Mouse (Mus musculus) ES-E14 (cell line): Measurements from ENCODE around the gene Hoxc10. TPM values are rescaled to one million over a fixed set of nuclear protein-coding genes. Genes with fewer than 3 reads are reported as not detected.

ENCODE experiments used
- DNase-seq: peaks from one replicate; pipeline ENCODE4 v3.0.0-alpha.2; 2013; ENCODE audit warnings: low read depth, low spot score
- H3K27ac ChIP-seq: 2 replicates; pipeline ENCODE4 v1.5.1; 2012; ENCODE audit warnings: low read depth, mild to moderate bottlenecking, low read length, moderate library complexity, mixed read lengths; ENCODE audit not compliant: poor library complexity, insufficient read depth, severe bottlenecking
- H3K36me3 ChIP-seq: 2 replicates; pipeline ENCODE4 v1.6.1; 2012; ENCODE audit warnings: mild to moderate bottlenecking, low read length, moderate library complexity, mixed read lengths; ENCODE audit not compliant: control insufficient read depth, poor library complexity, insufficient read depth, severe bottlenecking
- H3K4me1 ChIP-seq, 2 experiments: fragments of 150-350 bp in 1 of 2; sonication (generic) in 1 of 2; 2 replicates each; pipeline ENCODE4 v1.6.1; 2012; ENCODE audit warnings: low read length in 2 of 2, mild to moderate bottlenecking in 1 of 2, mixed read lengths in 1 of 2; ENCODE audit not compliant: control insufficient read depth in 2 of 2, insufficient read depth in 2 of 2, poor library complexity in 1 of 2
- H3K4me3 ChIP-seq, 2 experiments: fragments of 150-350 bp in 1 of 2; sonication (generic) in 1 of 2; 2 replicates each; pipeline ENCODE4 v1.5.1; 2012; ENCODE audit warnings: low read length in 2 of 2, low read depth in 1 of 2, mild to moderate bottlenecking in 1 of 2, mixed read lengths in 1 of 2; ENCODE audit not compliant: insufficient read depth in 1 of 2, poor library complexity in 1 of 2, severe bottlenecking in 1 of 2
- H3K9ac ChIP-seq: 2 replicates; pipeline ENCODE4 v1.6.1; 2012; ENCODE audit warnings: low read depth, mild to moderate bottlenecking, low read length, mixed read lengths; ENCODE audit not compliant: poor library complexity, insufficient read depth, severe bottlenecking
- H3K9me3 ChIP-seq: fragments of 150-350 bp; sonication (generic); 2 replicates; pipeline ENCODE4 v1.6.1; 2012; ENCODE audit warnings: low read depth, mild to moderate bottlenecking, low read length; ENCODE audit not compliant: control insufficient read depth, insufficient read depth
- CHD2 ChIP-seq: IDR thresholded peaks from 2 replicates; pipeline ENCODE4 v1.6.1; 2014; ENCODE audit warnings: mild to moderate bottlenecking, low read depth, low read length, inconsistent platforms
- HCFC1 ChIP-seq: IDR thresholded peaks from 2 replicates; pipeline ENCODE4 v1.6.1; 2012; ENCODE audit warnings: low read length, inconsistent platforms, borderline replicate concordance; ENCODE audit not compliant: insufficient read depth
- MAFK ChIP-seq: IDR thresholded peaks from 2 replicates; pipeline ENCODE4 v1.6.1; 2014; ENCODE audit warnings: mild to moderate bottlenecking, low read depth, low read length, inconsistent platforms; ENCODE audit not compliant: insufficient read depth
- ZC3H11A ChIP-seq: IDR thresholded peaks from 2 replicates; pipeline ENCODE4 v1.6.1; 2012; ENCODE audit warnings: low read depth, mild to moderate bottlenecking, inconsistent platforms, low read length, borderline replicate concordance
- ZNF384 ChIP-seq: IDR thresholded peaks from 2 replicates; pipeline ENCODE4 v1.6.1; 2012; ENCODE audit warnings: low read depth, low read length, inconsistent platforms
- in situ Hi-C, 2 experiments: fragments of 600-800 bp; cut with MboI; formaldehyde crosslinking; loops; one replicate each; pipeline ENCODE4 v1.15.1; 2025; ENCODE audit warnings: low sequenced_read_pairs in 2 of 2, inconsistent platforms in 1 of 2; ENCODE audit not compliant: unreplicated experiment in 2 of 2
- total RNA-seq: library from RNA; depleted of rRNA; stranded (reverse); fragments of 300-350 nt; gene quantifications from 2 replicates; pipeline ENCODE4 v1.2.3, GENCODE M21; 2012

Gene Hoxc10
- total RNA-seq, 1 experiment, result 0.58 TPM

DNA sequence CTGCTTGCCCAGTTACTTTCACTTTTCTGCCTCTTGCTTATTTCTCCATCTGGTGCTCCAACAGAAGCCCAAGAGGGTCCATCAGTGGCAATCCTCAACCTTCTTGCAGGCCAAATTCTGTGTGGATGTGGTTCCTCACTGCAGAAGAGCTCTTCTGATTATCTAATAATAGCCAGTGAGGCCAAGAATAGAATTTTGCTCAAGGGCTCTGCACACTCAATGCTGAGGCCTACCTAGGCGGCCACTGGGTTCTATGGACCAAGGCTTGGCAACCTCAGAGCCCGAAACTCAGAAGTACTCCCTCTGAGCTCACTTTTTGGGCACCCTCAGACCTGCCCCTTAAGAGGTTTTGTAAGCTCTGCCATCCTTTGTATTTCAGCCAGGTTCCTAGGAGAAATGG is 34.8 kb downstream of the Hoxc10 start:
- TF ChIP-seq CHD2 (no peak), HCFC1 (no peak), ZNF384 (no peak), MAFK (no peak), ZC3H11A (no peak)
- Histone ChIP-seq H3K27ac (no peak overlapping the region), H3K36me3 (no peaks in the 10 kb centered on the region), H3K4me1 (peaks cover 0 to 3% of the 10 kb centered on the region in 2 experiments; a peak in 1 of 4 replicates), H3K4me3 (no peak overlapping the region), H3K9ac (no peak overlapping the region), H3K9me3 (no peaks in the 10 kb centered on the region)
- in situ Hi-C loops, result no loop called here
- no peak for DNase-seq

GRCm38 (mm10) chr15:103002156-103002555 is 35.6 kb downstream of the Hoxc10 start:
- in situ Hi-C loops, result no loop called here
- Histone ChIP-seq H3K4me1 (peaks cover 0 to 3% of the 10 kb centered on the region in 2 experiments; a peak in 1 of 4 replicates), H3K36me3 (no peaks in the 10 kb centered on the region), H3K4me3 (no peak overlapping the region), H3K9ac (no peak overlapping the region), H3K9me3 (no peaks in the 10 kb centered on the region), H3K27ac (no peak overlapping the region)
- no peak for DNase-seq
- no peak for TF ChIP-seq HCFC1
- TF ChIP-seq ZNF384, result no peak
- no peak for TF ChIP-seq ZC3H11A
- no peak for TF ChIP-seq CHD2
- no peak for TF ChIP-seq MAFK

- TF ChIP-seq ZC3H11A, result no peak
- TF ChIP-seq CHD2, result no peak
- no peak for TF ChIP-seq HCFC1
- TF ChIP-seq ZNF384, result no peak
- TF ChIP-seq MAFK, result no peak
- peaks cover 0 to 3% of the 10 kb centered on the region in 2 experiments; a peak in 1 of 4 replicates for H3K4me1 ChIP-seq
Observed at GRCm38 (mm10) chr15:103002821-103003448, 36.3 kb downstream of the Hoxc10 start.

DNA sequence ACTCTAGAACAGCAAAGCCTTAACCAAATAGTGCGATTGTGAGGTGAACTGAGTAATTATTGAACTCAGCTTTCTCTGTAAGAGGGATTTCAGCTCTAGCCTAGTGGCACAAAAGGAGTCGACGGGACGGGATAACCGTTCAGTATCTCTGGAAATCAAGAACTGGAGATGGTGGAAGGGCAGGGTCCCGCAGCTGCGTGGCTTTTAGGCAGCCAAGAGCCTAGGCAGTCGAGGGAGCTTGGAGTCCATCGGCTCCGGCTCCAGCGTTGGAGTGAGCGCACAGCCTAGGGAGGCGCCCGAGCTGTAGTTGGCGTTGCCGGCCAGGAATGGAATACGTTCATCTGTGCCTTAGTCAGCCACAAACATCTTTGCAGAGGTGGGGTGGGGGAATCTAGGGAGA is 38.7 kb downstream of the Hoxc10 start:
- H3K4me3 ChIP-seq, result no peak overlapping the region
- DNase-seq, result no peak
- H3K27ac ChIP-seq, result no peak overlapping the region
- no peaks in the 10 kb centered on the region for H3K9me3 ChIP-seq
- no peak overlapping the region for H3K9ac ChIP-seq
- no peaks in the 10 kb centered on the region for H3K4me1 ChIP-seq
- TF ChIP-seq HCFC1 (no peak), MAFK (no peak), ZC3H11A (no peak), CHD2 (no peak), ZNF384 (no peak)
- H3K36me3 ChIP-seq, result no peaks in the 10 kb centered on the region
- in situ Hi-C loops, result no loop called here

More at GRCm38 (mm10) chr15:103002821-103003448, 36.3 kb downstream of the Hoxc10 start:
- Histone ChIP-seq H3K36me3 (no peaks in the 10 kb centered on the region), H3K9ac (no peak overlapping the region), H3K9me3 (no peaks in the 10 kb centered on the region), H3K4me3 (no peak overlapping the region), H3K27ac (no peak overlapping the region)
- in situ Hi-C loops, result no loop called here
- DNase-seq, result no peak

DNA sequence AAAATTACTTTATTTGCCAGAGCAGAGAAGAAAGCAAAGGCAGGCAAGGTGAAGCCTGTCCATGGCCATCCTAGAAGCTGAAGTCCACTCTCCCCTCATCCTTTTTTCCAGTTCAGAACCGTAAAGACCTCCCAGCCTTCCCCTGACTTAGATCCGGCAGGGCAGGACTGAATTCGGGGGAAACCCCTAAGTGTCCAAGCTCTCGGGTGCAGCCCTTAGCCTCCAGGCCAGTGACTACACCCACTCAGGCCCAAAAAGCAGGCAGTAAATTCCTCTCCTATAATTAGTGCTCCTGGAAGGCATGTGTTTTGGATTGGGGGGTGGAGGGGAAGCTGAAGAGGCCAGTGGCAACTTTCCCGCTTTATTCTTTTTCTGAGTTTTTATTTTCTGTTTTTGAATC is 39.2 kb downstream of the Hoxc10 start:
- H3K4me1 ChIP-seq, result peaks cover 0 to 3% of the 10 kb centered on the region in 2 experiments; a peak in 1 of 4 replicates

More for the DNA sequence above, 39.2 kb downstream of the Hoxc10 start:
- Histone ChIP-seq H3K9me3 (no peaks in the 10 kb centered on the region), H3K36me3 (no peaks in the 10 kb centered on the region), H3K9ac (no peak overlapping the region), H3K4me3 (no peak overlapping the region), H3K27ac (no peak overlapping the region)
- no peak for DNase-seq
- in situ Hi-C loops, result no loop called here
- no peak for TF ChIP-seq HCFC1
- no peak for TF ChIP-seq ZC3H11A
- TF ChIP-seq ZNF384, result no peak
- no peak for TF ChIP-seq MAFK
- no peak for TF ChIP-seq CHD2
